Mouse (Mus musculus): ENCODE results near the gene Txndc12.

Gene Txndc12

GRCm38 (mm10) chr4:108845824-108846569 lies 11.6 kb downstream of the Txndc12 start:
- no peak for DNase-seq (ENCODE audit: low spot score)

GRCm38 (mm10) chr4:108847715-108848504 lies 13.5 kb downstream of the Txndc12 start, which contains the start of gene Kti12:
Gene Kti12, plus strand, starts transcription at chr4:108847785.
- DNase-seq (ENCODE audit: low spot score), result peak; percentile 72

DNA sequence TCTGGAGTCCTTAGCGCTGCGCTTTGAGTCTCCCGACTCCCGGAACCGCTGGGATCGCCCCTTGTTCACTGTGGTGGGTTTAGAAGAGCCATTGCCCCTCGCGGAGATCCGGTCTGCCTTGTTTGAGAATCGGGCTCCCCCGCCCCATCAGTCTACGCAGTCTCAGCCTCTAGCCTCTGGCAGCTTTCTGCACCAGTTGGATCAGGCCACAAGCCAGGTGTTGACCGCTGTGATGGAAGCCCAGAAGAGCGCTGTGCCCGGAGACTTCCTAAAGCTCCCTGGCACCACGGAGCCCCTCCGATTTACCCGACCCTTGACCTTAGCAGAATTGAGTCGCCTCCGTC lies 14.1 kb downstream of the Txndc12 start, which contains the start of gene A730015C16Rik:
Gene A730015C16Rik (minus strand): TSS at position 115 of the 344 bp plus-strand sequence.
- peak; percentile 9 for DNase-seq (ENCODE audit: low spot score)

DNA sequence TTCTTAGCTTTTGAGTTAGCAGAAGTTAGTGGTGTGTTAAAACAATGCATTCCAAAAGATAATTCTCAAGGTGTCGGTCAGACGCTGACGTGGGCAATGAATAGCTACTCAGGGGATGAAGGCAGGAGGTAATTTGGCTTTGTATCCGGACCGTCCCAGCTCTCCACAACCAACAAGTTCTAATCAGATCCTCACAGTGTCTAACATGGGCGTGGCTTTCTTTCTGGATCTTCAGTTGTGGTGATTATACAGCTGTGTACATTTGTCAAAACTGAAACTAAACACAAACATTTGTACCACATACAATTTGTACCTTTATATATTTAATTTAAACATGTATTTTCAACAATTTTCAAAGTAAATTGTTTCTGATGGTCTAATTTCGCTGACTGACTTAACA lies 32.4 kb downstream of the Txndc12 start:
- no peak for DNase-seq (ENCODE audit: low spot score)

DNA sequence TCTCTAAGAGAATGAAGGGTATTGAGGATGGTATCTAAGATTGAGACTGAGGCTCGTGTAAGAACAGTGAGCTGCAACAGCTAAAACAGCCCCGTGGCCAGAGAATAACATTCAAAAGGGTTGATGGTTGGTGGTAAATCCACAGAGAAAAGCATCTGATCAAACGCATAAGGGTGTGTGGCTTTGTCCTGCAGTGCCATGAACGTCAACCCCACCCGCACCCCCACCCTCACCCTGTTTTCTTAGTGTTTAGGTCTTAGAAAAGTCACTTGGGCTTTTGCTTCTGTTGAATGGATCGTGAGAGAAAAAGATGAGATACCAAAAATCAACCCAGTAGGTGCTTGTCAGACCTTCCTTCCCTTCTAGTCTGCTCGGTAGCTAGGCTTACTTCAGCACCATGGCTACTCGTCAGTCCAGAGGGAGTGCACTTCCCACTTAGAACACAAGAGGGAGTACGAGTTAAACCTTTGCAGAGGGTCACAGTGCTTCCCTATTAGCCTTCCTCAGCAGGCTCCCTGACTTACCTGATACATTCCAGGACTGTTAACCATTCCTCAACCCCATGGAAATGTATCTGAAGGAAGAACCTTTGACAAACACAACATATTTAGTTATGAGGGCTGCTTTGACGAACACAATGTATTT lies 35.5 kb downstream of the Txndc12 start:
- DNase-seq (ENCODE audit: low spot score), result peak; percentile 75

DNA sequence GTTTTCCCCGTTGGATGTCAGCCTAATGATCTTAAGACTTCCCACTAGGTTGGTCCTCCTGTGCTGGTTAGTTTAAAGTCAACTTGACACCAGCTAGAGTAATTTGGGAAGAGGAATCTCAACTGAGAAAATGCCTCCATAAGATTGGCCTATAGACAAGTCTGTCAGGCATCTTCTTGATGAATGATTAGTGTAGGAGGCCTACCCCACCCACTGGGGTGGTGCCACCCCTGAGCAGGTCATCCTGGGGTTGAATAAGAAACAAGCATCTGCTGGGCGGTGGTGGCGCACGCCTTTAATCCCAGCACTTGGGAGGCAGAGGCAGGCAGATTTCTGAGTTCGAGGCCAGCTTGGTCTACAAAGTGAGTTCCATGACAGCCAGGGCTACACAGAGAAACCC lies 39.3 kb downstream of the Txndc12 start:
- no peak for DNase-seq (ENCODE audit: low spot score)

- no peak for DNase-seq (ENCODE audit: low spot score)
Observed at GRCm38 (mm10) chr4:108877901-108878300, 43.5 kb downstream of the Txndc12 start.

GRCm38 (mm10) chr4:108878963-108879822 lies 44.8 kb downstream of the Txndc12 start, which contains the start of gene Rab3b:
Gene Rab3b, plus strand, starts transcription at chr4:108879063.
- peak; percentile 54 for DNase-seq (ENCODE audit: low spot score)

GRCm38 (mm10) chr4:108883815-108884214 lies 49.4 kb downstream of the Txndc12 start:
- DNase-seq (ENCODE audit: low spot score), result no peak

GRCm38 (mm10) chr4:108887456-108887855 lies 53.1 kb downstream of the Txndc12 start:
- DNase-seq (ENCODE audit: low spot score), result no peak

- no peak for DNase-seq (ENCODE audit: low spot score)
Observed at GRCm38 (mm10) chr4:108890876-108891275, 56.5 kb downstream of the Txndc12 start.

- no peak for DNase-seq (ENCODE audit: low spot score)
Observed at GRCm38 (mm10) chr4:108900421-108900820, 66.0 kb downstream of the Txndc12 start.

- DNase-seq (ENCODE audit: low spot score), result no peak
Observed at GRCm38 (mm10) chr4:108902886-108903285, 68.5 kb downstream of the Txndc12 start.

DNA sequence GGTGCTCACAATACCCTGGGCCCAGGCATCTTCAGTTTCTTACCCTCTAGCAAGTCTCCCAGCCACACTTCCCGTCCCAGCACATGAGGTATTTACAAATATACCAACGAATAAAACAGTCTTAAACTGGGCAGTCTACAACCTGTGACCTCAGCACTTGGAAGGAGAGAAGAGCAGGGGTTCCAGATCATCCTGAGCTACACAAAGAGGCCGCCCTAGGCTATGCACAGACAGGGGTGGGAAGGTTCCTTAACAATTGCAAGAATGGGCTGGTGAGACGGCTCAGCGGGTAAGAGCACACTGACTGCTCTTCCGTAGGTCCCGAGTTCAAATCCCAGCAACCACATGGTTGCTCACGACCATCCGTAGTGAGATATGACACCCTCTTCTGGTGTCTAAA lies 68.9 kb downstream of the Txndc12 start:
- no peak for DNase-seq (ENCODE audit: low spot score)

DNA sequence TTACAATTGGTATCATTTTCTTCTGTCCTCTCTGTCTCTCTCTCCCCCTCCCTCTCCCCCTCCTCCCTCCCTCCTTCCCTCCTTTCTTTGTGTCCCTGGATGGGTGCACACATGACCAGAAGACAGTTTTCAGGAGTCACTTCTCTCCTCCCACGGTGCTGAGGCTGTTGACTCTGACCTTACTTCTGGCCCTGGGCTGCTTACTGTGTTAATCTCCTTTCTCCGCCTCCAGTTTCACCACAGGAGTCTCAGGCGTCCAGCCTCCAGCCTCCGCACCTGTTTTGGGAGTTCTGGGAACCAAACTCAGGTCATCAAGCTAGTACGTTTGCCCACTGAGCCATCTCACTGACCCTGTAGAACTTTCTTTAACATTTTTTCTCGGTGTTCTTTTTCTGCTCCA lies 69.7 kb downstream of the Txndc12 start:
- no peak for DNase-seq (ENCODE audit: low spot score)

DNA sequence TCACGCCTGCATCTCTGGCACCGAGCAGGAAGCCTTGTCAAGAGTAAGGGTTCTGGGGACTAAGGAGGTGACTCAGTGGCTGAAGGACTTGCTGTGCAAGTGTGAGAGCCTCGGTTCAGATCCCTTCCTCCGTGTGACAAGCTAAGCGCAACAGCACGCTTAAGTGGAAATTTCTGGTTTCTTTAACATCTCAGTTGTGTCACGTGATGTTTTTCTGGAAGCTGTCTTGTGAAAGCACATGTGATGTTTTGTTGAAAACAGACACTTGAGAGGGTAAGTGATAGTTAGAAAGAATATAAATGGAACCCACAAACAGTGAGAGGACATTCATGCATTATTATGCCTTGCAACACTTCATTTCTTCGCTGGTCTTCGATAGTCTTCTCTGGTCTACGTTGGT lies 70.4 kb downstream of the Txndc12 start:
- no peak for DNase-seq (ENCODE audit: low spot score)

GRCm38 (mm10) chr4:108905859-108906258 lies 71.5 kb downstream of the Txndc12 start:
- DNase-seq (ENCODE audit: low spot score), result no peak

- DNase-seq (ENCODE audit: low spot score), result no peak
Observed at GRCm38 (mm10) chr4:108907475-108907874, 73.1 kb downstream of the Txndc12 start.

GRCm38 (mm10) chr4:108909872-108910425 lies 75.5 kb downstream of the Txndc12 start:
- no peak for DNase-seq (ENCODE audit: low spot score)

All from urinary bladder, postnatal 25 days (tissue).